Mouse (Mus musculus) adrenal gland, postnatal 14 days (tissue): Measurements from ENCODE around the gene Ppp1r3e. TPM values are rescaled to one million over a fixed set of nuclear protein-coding genes. Genes with fewer than 3 reads are reported as not detected.

ENCODE experiments used
- total RNA-seq: library from RNA; stranded (reverse); gene quantifications from 2 replicates; pipeline ENCODE4 v1.2.3, GENCODE M21; 2021

Gene Ppp1r3e
- total RNA-seq, 1 experiment from 2014 or later, result 14.0 TPM

Other genes with a start within 250 kb of the Ppp1r3e start
- not detected in 2 replicates for gene Gm17606, start 236.6 kb downstream of the Ppp1r3e start, total RNA-seq
- gene Cdh24, start 236.2 kb downstream of the Ppp1r3e start, total RNA-seq, result 1.7 and 2.2 TPM in 2 replicates
- 33.7 and 41.0 TPM in 2 replicates for gene 1700123O20Rik, start 191.3 kb downstream of the Ppp1r3e start, total RNA-seq
- 168 and 193 TPM in 2 replicates for gene Acin1, start 190.6 kb downstream of the Ppp1r3e start, total RNA-seq
- gene Gm29776, start 178.7 kb downstream of the Ppp1r3e start, total RNA-seq, result not detected in 2 replicates
- not detected in 2 replicates for gene Cebpe, start 165.4 kb downstream of the Ppp1r3e start, total RNA-seq
- gene Slc7a8, start 95.6 kb downstream of the Ppp1r3e start, total RNA-seq, result 46.1 and 51.5 TPM in 2 replicates
- gene Rnf212b, start 63.4 kb downstream of the Ppp1r3e start, total RNA-seq, result 0.38 TPM in 1 of 2 replicates, not detected in the other
- 9.6 and 10.9 TPM in 2 replicates for gene Homez, start 6.6 kb downstream of the Ppp1r3e start, total RNA-seq
- gene Bcl2l2, start 5.8 kb upstream of the Ppp1r3e start, total RNA-seq, result 43.5 and 51.9 TPM in 2 replicates
- 1.7 and 7.0 TPM in 2 replicates for gene Gm20521, start 5.9 kb upstream of the Ppp1r3e start, total RNA-seq
- 154 and 191 TPM in 2 replicates for gene Pabpn1, start 14.9 kb upstream of the Ppp1r3e start, total RNA-seq
- 30.7 and 32.9 TPM in 2 replicates for gene Slc22a17, start 35.6 kb upstream of the Ppp1r3e start, total RNA-seq
- 3.1 and 6.2 TPM in 2 replicates for gene Efs, start 48.6 kb upstream of the Ppp1r3e start, total RNA-seq
- gene Il25, start 55.1 kb upstream of the Ppp1r3e start, total RNA-seq, result not detected in 2 replicates
- 1.6 and 1.9 TPM in 2 replicates for gene Cmtm5, start 58.7 kb upstream of the Ppp1r3e start, total RNA-seq
- 0.22 TPM in 1 of 2 replicates, not detected in the other for gene Myh6, start 89.4 kb upstream of the Ppp1r3e start, total RNA-seq
- gene Gm17428, start 99.4 kb upstream of the Ppp1r3e start, total RNA-seq, result not detected in 2 replicates
- 0.11 TPM in 1 of 2 replicates, not detected in the other for gene Myh7, start 117.1 kb upstream of the Ppp1r3e start, total RNA-seq
- 34.5 and 39.2 TPM in 2 replicates for gene Ngdn, start 137.9 kb upstream of the Ppp1r3e start, total RNA-seq
- 7.3 and 9.8 TPM in 2 replicates for gene Zfhx2, start 214.8 kb upstream of the Ppp1r3e start, total RNA-seq
- 11.3 and 15.8 TPM in 2 replicates for gene Thtpa, start 217.2 kb upstream of the Ppp1r3e start, total RNA-seq
- 26.6 and 36.1 TPM in 2 replicates for gene Ap1g2, start 229.0 kb upstream of the Ppp1r3e start, total RNA-seq
- gene Jph4, start 239.4 kb upstream of the Ppp1r3e start, total RNA-seq, result 3.3 and 5.9 TPM in 2 replicates